Mouse (Mus musculus): ENCODE data around the gene Adgrv1. TPM values are rescaled to one million over a fixed set of nuclear protein-coding genes. Genes with fewer than 3 reads are reported as not detected.
A peak's percentile ranks its signal among the peaks of the same experiment; 100 is the strongest.

Adgrv1 gene
- polyA plus RNA-seq, 1 experiment from 2014 or later, result 2.7 TPM

DNA sequence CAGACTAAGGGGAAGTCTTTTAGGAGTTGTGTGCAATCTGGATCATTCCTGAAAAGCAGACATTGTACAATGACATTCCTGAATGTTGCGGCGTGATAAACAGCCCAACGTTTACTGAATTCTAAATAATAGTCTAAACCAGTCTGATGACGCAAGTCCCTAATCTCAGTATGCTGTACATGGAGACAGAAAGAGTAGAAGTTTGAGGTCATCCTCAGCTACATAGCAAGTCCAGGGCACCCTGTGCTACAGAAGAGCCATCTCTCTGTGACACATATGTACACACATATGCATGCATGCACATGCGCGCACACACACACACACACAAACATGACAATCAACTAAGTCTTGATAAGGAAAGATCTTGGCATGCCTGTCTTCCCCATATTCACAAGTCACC, 262.8 kb downstream of the Adgrv1 start:
- H3K9me3 ChIP-seq, result no peaks in the 10 kb centered on the region

DNA sequence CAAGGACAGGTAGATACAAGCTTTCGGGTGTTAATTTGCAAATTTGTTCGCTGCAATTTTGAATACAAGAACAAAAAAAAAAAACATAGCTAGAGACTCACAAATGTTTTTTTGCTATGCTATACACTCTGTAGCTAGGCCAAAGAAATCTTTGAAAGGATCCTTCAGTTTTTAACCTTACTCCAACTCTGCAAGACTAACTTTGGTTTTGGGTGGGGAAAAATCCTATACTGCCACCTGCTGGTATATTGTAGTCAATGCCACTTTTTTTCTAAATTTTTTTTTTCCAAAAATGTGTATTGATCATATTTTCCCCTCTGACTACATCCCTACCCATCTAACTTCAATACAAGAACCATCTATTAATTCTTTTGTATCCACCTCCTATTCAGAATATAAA, 263.4 kb downstream of the Adgrv1 start:
- 72% methylated on average over 2 of the region's 2 CpGs for WGBS
- no peak overlapping the region for H3K4me3 ChIP-seq
- no peak overlapping the region for H3K27ac ChIP-seq
- no peaks in the 10 kb centered on the region for H3K9me3 ChIP-seq
- no peaks in the 10 kb centered on the region for H3K36me3 ChIP-seq
- H3K4me1 ChIP-seq, result 0 out of 2 replicates have a peak, but pooled peaks cover 7% of the 10 kb centered on the region
- DNase-seq (ENCODE audit: low spot score), result no peak
- no peaks in the 10 kb centered on the region for H3K27me3 ChIP-seq (ENCODE audit: insufficient read depth, poor library complexity, severe bottlenecking)

More for the DNA sequence above, 262.8 kb downstream of the Adgrv1 start:
- Histone ChIP-seq H3K27me3 (ENCODE audit: insufficient read depth, poor library complexity, severe bottlenecking) (no peaks in the 10 kb centered on the region), H3K36me3 (no peaks in the 10 kb centered on the region), H3K4me1 (0 out of 2 replicates have a peak, but pooled peaks cover 7% of the 10 kb centered on the region), H3K4me3 (no peak overlapping the region), H3K27ac (no peak overlapping the region)
- DNase-seq (ENCODE audit: low spot score), result no peak
- WGBS, result 86% methylated on average over 6 of the region's 6 CpGs

DNA sequence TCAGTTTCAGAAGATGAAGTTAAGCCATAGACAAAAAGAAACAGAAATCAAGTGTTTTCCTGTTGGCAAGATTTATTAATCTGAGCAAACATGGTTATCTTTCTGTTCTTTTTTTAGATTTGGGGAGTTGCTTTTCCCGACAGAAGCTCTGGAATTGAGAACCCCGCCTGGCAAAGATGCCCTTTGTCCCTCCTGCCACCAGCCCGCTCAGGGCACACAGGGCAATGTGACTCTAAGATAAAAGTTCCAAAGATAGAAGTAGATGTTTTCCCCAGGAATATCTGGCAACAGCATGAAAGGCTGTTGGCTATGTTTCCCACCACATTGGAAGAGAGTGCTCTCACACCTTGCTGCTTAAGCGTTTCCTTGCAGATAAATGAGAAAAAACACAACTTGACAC, 264.0 kb downstream of the Adgrv1 start:
- H3K4me1 ChIP-seq, result 0 out of 2 replicates have a peak, but pooled peaks cover 7% of the 10 kb centered on the region
- no peaks in the 10 kb centered on the region for H3K36me3 ChIP-seq
- 23% methylated on average over 4 of the region's 4 CpGs for WGBS

DNA sequence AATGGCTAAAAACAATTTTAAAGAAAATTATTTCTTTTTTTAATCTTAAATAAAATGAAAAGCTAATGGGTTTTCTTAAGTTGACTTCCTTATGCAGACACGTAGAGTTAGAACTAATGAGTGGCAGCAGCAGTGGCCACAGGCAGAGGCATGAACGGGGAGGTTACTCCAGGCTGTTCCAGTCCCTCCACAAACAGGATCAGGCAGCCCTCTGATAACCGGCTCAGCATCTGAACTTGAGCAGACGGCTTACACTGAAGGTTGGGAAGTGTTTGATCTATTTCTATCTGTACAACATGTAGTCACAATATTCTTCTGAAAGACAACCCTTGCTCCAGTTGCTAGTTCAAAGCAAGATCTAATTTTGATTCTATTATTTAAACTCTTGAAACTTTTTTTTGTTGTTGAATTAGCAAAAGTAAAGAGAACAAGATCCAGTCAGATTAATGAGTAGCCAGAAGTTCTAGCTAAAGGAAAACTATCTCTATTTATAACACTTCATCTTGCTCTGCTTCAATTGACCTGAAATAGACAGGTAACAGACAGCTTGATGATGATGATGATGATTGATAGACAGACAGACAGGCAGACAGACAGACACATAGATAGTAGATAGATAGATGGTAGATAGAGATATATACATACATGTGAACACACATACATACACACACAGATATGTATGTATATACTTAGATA, 265.1 kb downstream of the Adgrv1 start:
- H3K4me3 ChIP-seq, result no peak overlapping the region
- H3K9me3 ChIP-seq, result no peaks in the 10 kb centered on the region
- no peaks in the 10 kb centered on the region for H3K27me3 ChIP-seq (ENCODE audit: insufficient read depth, poor library complexity, severe bottlenecking)
- no peak overlapping the region for H3K27ac ChIP-seq
- no peaks in the 10 kb centered on the region for H3K36me3 ChIP-seq
- no peak for DNase-seq (ENCODE audit: low spot score)
- H3K4me1 ChIP-seq, result 0 out of 2 replicates have a peak, but pooled peaks cover 7% of the 10 kb centered on the region
- 32% methylated on average over 4 of the region's 4 CpGs for WGBS

More for the DNA sequence above, 264.0 kb downstream of the Adgrv1 start:
- H3K27ac ChIP-seq, result no peak overlapping the region
- H3K9me3 ChIP-seq, result no peaks in the 10 kb centered on the region
- H3K4me3 ChIP-seq, result no peak overlapping the region
- no peak for DNase-seq (ENCODE audit: low spot score)
- H3K27me3 ChIP-seq (ENCODE audit: insufficient read depth, poor library complexity, severe bottlenecking), result no peaks in the 10 kb centered on the region

DNA sequence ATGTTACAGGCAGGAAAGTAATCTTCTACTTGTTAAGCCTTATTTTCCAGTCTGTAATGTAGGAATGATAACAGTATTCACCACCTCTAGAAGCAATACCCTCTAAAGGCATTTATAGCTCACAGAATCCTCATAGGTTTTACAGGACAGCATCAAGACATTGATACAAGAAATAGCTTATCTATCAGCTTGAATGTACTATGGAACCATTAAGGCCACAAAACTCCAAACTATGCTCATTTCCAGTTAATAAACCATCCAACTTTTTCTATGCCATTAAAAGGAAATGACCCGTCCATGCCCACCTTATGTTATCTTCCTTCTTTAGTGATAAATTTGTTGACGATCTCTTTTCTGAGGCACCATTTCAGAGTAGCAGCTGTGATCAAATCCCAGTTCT, 272.6 kb downstream of the Adgrv1 start:
- H3K9me3 ChIP-seq, result no peaks in the 10 kb centered on the region
- H3K27me3 ChIP-seq (ENCODE audit: insufficient read depth, poor library complexity, severe bottlenecking), result no peaks in the 10 kb centered on the region
- H3K4me1 ChIP-seq, result no peaks in the 10 kb centered on the region
- H3K27ac ChIP-seq, result no peak overlapping the region
- DNase-seq (ENCODE audit: low spot score), result no peak
- H3K4me3 ChIP-seq, result no peak overlapping the region
- no peaks in the 10 kb centered on the region for H3K36me3 ChIP-seq
- 82% methylated on average over 2 of the region's 2 CpGs for WGBS

DNA sequence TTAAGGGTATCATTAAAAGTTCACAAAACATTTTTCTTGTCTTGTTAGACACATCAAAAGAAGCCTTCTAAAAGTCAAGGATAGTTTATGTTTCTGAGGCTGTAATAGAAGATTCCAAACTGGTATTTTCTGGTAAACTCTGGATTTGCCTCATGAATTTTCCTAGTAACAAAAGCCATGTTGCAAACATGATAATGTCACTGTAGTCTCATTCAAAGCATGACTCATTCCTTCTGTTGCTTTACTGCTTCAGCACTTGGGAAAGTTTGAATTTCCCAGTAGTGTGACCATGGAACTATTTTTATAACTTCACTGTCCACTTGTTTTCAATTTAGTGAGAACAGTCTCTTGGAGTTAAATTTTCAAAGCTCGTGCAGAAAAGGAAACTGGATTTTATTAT, 274.2 kb downstream of the Adgrv1 start:
- Histone ChIP-seq H3K36me3 (no peaks in the 10 kb centered on the region), H3K4me3 (no peak overlapping the region), H3K4me1 (no peaks in the 10 kb centered on the region), H3K27me3 (ENCODE audit: insufficient read depth, poor library complexity, severe bottlenecking) (no peaks in the 10 kb centered on the region), H3K9me3 (no peaks in the 10 kb centered on the region), H3K27ac (no peak overlapping the region)
- DNase-seq (ENCODE audit: low spot score), result no peak
- 50% methylated on average over 1 of the region's 1 CpGs for WGBS

DNA sequence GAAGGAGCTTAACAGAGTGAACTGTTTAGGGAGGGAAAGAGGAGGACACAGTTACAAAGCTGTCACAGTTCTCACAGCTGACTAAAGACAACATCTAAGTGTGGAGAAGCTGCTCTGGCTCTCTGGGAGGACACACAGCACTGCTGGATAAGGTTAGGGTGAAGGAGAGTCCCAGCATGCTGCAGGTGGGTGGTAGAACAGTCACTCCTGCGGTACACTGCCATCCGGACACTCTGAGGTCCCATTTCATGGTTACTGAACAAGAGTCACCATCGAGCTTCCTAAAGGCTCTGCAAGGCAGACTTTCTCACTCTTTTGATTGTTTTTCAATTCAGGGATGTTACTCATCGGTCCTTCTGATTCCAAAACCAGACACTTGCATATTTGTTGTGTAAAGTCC, 274.6 kb downstream of the Adgrv1 start:
- H3K9me3 ChIP-seq, result no peaks in the 10 kb centered on the region
- H3K36me3 ChIP-seq, result no peaks in the 10 kb centered on the region
- no peak for DNase-seq (ENCODE audit: low spot score)
- WGBS, result 85% methylated on average over 4 of the region's 4 CpGs
- H3K27me3 ChIP-seq (ENCODE audit: insufficient read depth, poor library complexity, severe bottlenecking), result no peaks in the 10 kb centered on the region
- H3K4me1 ChIP-seq, result no peaks in the 10 kb centered on the region
- no peak overlapping the region for H3K27ac ChIP-seq
- no peak overlapping the region for H3K4me3 ChIP-seq

DNA sequence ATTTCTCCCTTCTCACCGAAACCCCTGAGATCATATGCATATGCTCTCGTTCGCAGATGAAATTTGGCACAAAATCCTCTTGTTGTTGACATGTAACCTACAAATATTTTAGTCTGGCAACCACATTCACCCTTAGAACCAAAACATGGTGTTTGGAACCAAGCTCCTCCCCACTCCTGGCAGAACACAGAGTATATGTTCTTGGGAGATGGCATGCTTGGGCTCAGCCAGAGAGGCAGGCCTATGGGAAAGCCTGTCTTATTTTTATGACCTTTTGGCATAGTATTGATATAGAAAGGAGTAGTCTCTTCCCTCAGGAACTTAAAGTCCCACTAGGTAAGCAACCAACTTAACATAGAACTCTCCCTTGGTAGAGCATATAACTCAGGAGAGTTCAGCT, 275.7 kb downstream of the Adgrv1 start:
- Histone ChIP-seq H3K27ac (no peak overlapping the region), H3K4me1 (no peaks in the 10 kb centered on the region; the same call in 1 of the 2 replicates), H3K27me3 (ENCODE audit: insufficient read depth, poor library complexity, severe bottlenecking) (no peaks in the 10 kb centered on the region), H3K9me3 (no peaks in the 10 kb centered on the region), H3K36me3 (no peaks in the 10 kb centered on the region), H3K4me3 (no peak overlapping the region)
- no peak for DNase-seq (ENCODE audit: low spot score)
- 80% methylated on average over 3 of the region's 3 CpGs for WGBS

DNA sequence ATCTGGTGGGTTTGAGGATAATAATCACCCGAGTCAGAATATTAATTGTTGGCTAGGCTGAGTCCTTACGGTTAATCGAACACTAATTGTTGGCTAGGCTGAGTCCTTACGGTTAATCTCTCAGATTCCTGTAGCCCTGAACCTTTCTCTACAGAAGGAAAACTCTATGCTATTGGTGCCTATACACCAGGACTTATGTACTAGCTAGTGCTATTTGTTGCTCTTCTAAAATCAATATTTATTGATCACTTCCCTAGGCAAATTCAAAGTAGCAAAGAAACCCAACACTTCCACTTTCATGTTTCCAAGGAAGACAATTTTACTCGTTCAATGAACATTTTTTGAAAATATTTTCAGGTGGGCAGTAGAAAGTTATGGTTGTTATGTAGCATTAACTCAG, 278.4 kb downstream of the Adgrv1 start:
- DNase-seq (ENCODE audit: low spot score), result no peak
- H3K4me1 ChIP-seq, result peaks cover 8% of the 10 kb centered on the region
- 90% methylated on average over 5 of the region's 5 CpGs for WGBS
- no peak overlapping the region for H3K27ac ChIP-seq
- no peaks in the 10 kb centered on the region for H3K27me3 ChIP-seq (ENCODE audit: insufficient read depth, poor library complexity, severe bottlenecking)
- no peaks in the 10 kb centered on the region for H3K36me3 ChIP-seq
- H3K9me3 ChIP-seq, result no peaks in the 10 kb centered on the region
- H3K4me3 ChIP-seq, result no peak overlapping the region

DNA sequence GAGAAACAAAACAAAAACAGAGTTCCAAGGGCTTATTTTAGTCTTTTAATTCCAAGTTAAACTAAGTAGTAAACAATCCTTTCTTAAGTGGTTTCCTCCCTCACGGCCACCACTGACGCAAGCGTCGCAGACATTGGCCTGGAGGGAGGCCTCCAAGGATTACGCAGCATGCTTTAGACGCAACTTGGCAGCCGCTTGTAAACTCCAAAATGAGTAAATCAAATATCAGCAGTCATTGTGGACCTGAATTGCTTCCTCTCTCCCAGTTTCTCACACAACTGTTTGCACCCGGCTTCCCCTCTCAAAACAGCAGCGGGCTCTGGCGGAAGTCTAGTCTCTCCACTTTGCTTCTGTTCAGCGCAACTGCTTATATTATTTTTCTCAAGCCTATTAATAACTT, 280.7 kb downstream of the Adgrv1 start:
- peak overlapping the region; percentile 42; the same call in 1 of the 2 replicates for H3K27ac ChIP-seq
- H3K4me1 ChIP-seq, result peaks cover 8% of the 10 kb centered on the region
- no peaks in the 10 kb centered on the region for H3K9me3 ChIP-seq
- H3K4me3 ChIP-seq, result no peak overlapping the region
- H3K27me3 ChIP-seq (ENCODE audit: insufficient read depth, poor library complexity, severe bottlenecking), result no peaks in the 10 kb centered on the region
- 75% methylated on average over 11 of the region's 11 CpGs for WGBS
- no peak for DNase-seq (ENCODE audit: low spot score)
- no peaks in the 10 kb centered on the region for H3K36me3 ChIP-seq

DNA sequence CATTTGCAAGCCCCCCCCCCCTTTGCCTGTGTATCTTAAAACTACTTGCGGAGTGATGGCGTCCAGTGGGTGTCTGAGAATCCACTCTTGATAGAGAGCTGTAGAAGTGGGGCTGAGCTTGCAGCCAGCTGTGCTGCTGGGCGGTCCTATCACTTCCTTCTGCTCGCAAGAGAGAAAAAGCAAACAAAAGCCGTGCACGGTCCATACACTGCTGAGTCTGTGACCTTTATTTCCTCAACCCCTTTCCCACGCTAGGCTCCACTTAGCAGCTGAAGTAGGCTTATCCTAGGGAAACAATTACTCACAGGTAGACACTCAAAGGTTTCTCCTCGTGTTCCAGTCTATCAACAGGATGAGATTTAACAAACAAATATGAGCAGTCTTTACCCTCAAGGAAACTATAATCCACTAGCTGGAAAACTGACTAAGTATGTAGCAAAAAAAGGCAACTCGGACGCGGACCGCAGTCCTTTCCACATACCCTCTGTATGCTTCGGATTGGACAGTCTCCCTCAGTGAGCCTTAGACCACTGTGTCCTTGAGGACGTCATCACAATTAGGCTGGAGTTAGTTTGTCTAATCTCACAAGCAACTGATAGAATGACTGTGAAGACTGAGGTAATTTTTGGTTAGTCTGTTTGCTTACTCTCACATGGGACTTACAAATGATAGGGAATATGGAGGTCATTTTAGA, 281.3 kb downstream of the Adgrv1 start:
- peaks cover 8% of the 10 kb centered on the region for H3K4me1 ChIP-seq
- H3K36me3 ChIP-seq, result no peaks in the 10 kb centered on the region
- DNase-seq (ENCODE audit: low spot score), result no peak
- H3K27ac ChIP-seq, result peak overlapping the region; percentile 69
- H3K27me3 ChIP-seq (ENCODE audit: insufficient read depth, poor library complexity, severe bottlenecking), result no peaks in the 10 kb centered on the region
- WGBS, result 41% methylated on average over 14 of the region's 14 CpGs
- no peaks in the 10 kb centered on the region for H3K9me3 ChIP-seq
- peak overlapping the region; percentile 22; the same call in 1 of the 2 replicates for H3K4me3 ChIP-seq

DNA sequence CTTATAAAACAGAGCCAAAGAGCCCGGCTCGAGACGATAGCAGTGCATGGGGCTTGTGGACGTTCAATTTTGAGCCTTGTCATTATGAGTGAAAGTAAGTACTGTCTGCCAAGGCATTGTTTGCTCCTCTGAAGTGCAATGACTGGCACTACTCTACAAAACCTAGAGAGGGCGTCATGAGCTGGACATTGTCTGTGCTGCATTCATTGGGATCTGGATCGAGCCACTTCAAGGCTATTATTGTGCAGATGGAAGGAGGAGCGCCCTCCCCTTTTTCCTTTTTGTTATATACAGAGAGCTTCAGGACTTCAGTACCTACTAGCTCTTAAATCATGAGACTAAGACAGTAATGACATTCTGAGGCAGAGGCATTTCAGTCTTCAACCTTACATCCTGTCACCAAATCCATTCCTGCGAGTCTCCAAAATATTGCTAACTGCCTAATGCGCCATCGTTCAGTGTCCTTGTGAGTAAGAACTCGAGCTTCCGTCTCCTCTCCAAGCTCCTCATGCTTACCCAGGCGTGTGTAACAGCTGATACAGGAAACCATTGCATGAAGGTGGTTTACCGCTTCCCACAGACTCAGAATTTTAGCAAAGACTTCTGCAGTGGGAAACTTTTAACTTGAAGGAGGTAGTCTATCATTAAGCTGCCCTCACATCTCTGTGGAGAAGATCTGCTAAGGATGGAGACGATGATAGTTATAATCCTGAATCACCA, 285.5 kb downstream of the Adgrv1 start:
- H3K36me3 ChIP-seq, result no peaks in the 10 kb centered on the region
- H3K9me3 ChIP-seq, result no peaks in the 10 kb centered on the region
- H3K4me1 ChIP-seq, result peaks cover 8% of the 10 kb centered on the region
- no peaks in the 10 kb centered on the region for H3K27me3 ChIP-seq (ENCODE audit: insufficient read depth, poor library complexity, severe bottlenecking)
- no peak overlapping the region for H3K4me3 ChIP-seq
- DNase-seq (ENCODE audit: low spot score), result no peak
- no peak overlapping the region for H3K27ac ChIP-seq
- WGBS, result 82% methylated on average over 15 of the region's 15 CpGs

DNA sequence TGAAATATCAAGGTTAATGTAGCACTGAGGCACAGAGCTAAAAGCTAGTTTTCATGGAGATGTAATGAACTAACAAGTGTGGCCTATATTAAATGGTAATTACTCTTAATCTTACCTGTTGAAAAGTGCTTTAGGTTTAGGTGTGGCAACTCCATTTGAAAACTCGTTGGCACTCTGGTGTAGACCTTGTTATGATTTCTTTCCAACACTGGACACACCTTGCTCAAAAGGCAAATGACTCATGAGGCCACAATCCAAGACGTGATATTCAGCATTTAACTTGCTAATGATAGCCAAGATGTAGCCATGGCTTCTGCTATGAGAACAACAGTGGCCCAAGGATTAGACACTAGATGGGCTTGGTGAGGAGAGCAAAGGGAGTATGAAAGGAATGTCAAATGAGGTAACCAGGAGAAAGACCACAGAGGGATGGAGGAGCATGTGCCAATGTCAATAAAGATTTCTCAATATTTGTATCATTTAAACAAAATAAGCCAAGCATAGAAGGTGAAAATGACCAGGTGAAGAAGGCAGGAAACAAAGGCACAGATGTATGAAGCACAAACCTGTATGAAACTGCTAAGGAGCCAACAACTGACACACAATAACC, 289.9 kb downstream of the Adgrv1 start:
- 59% methylated on average over 2 of the region's 2 CpGs for WGBS
- H3K9me3 ChIP-seq, result no peaks in the 10 kb centered on the region
- no peak overlapping the region for H3K4me3 ChIP-seq
- H3K36me3 ChIP-seq, result no peaks in the 10 kb centered on the region
- H3K27me3 ChIP-seq (ENCODE audit: insufficient read depth, poor library complexity, severe bottlenecking), result no peaks in the 10 kb centered on the region
- no peaks in the 10 kb centered on the region for H3K4me1 ChIP-seq
- no peak for DNase-seq (ENCODE audit: low spot score)
- H3K27ac ChIP-seq, result no peak overlapping the region

Measured in heart, embryonic 10.5 days (tissue).